Mouse (Mus musculus): ENCODE measurements around the gene Appl1.

GRCm38 (mm10) chr14:26881700-26882099 lies 89.3 kb downstream of the Appl1 start:
- TF ChIP-seq TAL1 (IDR thresholded peaks at IDR 0.05; ENCODE audit: low read length) (no peak), GATA1 (IDR thresholded peaks at IDR 0.05; ENCODE audit: low read length) (no peak)

Data from erythroblast, embryonic 14.5 days (primary cell).